Mouse (Mus musculus) testis, postnatal 10 days (tissue): ENCODE data around the gene Abi1.
A peak's percentile ranks its signal among the peaks of the same experiment; 100 is the strongest.
"Not testable (repeated sequence)": the region's sequence is repeated elsewhere in the genome, so short reads cannot be mapped to it uniquely, and the experiment has no call there.

Experiments
- DNase-seq: peaks from one replicate; pipeline ENCODE4 v3.0.0; 2021; ENCODE audit warnings: low spot score

The Abi1 gene

GRCm38 (mm10) chr2:23040001-23040646, at the start of gene Abi1:
Gene Abi1 (minus strand): TSS chr2:23040241.
- DNase-seq: peak; percentile 88

DNA sequence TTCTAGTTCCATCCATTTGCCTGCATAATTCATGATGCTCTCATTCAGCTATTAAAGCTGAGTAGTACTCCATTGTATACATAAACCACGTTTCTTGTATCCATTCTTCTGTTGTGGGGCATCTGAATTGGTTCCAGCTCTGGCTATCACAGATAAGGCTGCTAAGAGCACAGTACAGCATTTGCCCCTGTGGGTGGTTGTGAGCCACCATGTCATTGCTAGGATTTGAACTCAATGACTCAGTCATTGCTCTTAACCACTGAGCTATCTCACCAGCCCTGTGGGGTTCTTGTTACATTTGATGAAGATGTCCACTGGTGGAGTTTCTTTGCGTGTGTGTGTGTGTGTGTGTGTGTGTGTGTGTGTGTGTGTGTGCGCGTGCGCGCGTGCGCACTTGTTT, 44.5 kb upstream of the Abi1 start:
- DNase-seq: no peak

- DNase-seq: no peak
Measured at GRCm38 (mm10) chr2:23078588-23078987, 38.5 kb upstream of the Abi1 start.

DNA sequence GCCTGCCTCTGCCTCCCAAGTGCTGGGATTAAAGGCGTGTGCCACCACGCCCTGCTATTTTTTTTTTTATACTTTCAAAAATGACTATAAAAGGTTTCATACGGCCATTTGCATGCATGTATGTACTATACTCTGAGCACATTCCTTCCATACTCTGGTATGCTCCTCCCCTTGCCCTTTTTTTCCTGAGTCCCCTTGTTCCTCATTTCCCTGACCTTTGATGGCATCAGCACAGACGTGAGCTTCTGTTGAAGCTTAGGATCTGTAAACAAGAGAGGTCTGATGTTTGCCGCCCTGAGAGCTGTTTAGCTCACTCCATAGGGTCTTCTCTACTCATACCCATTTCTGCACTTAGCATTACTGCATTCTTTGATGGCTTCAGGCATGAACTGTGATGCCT, 37.7 kb upstream of the Abi1 start:
- DNase-seq: no peak

GRCm38 (mm10) chr2:23076783-23077182, 36.7 kb upstream of the Abi1 start:
- DNase-seq: no peak

- no peak for DNase-seq
Measured at GRCm38 (mm10) chr2:23075846-23076245, 35.8 kb upstream of the Abi1 start.

GRCm38 (mm10) chr2:23071406-23071805, 31.4 kb upstream of the Abi1 start:
- no peak for DNase-seq

DNA sequence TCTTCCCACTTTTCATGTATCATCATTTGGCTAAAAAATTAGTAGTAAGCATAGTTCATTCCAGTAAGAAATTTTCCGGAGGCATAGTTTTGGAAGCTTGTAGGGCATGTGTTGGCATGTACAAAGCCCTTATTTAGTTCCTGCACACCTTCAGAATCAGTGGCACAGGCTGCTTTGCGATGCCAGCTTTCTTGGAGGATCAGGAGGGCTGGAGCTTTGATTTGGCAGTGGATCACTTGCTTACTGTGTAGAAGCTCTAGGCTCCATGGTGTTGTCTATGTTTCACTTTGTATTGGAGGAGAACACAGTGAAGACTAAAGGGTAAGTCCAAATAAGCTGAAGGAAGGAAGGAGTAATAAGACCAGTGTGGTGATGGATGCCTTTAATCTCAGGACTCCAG, 30.4 kb upstream of the Abi1 start:
- no peak for DNase-seq

DNA sequence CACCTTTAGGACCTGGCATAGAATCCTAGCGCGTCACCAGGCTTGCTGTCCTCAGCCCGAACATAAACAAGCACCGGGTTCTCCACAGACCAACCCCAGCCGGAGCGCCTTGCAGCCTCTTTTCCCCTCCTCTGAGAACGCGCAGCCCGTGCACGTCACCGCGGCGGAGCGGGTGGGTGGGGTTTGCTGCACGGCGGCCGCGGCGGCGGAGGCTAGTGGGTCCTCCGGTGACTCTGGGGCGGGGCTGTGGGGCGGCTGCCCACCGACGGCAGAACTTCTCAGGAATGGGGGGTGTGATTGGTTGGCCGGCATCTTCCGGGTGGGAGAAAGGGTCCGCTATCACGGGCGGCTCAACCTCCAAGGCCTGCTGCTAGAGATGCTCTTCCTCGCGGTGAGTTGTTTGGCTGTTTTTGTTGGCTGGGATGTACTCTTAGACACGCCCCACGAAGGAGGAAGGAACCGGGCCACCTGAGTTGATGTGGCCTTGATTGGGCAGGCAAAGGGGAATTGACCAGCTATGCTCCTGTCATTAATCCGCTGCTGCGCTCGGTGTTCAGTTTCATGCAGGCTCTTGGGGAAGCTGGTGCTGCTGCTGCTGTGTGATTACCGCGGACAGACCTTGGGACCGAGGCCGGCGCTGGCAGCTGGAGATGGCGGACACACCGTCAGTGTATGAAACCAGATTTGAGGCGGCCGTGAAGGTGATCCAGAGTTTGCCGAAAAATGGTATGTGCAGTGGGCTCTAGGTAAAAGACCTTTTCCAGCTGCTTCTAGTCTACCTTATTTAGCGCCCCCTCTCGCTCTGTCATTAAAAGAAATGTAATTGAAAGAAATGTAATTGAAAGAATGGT, 29.1 kb upstream of the Abi1 start:
- DNase-seq: peak; percentile 95

DNA sequence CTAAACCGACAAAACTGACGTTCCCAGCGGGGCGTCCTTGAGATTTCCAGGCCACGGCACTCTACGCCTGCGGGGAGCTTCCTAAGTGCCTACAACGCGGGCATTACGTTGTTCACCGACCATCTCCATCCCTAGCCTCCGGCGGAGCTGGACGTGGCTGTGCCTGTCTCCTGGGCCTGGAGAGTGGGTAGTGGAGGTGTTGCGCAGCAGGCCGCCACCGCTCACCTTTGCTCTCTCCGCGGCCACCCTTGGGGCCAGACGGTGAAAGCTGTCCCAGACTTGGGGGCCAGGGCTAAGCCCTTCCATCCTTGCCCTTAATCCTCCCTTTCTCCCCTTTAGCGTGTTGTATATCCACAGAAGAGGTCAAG, 28.3 kb upstream of the Abi1 start:
- DNase-seq: no peak

- DNase-seq: peak; percentile 91
Measured at GRCm38 (mm10) chr2:23067552-23068369, 27.7 kb upstream of the Abi1 start, which contains the start of gene Acbd5. Gene Acbd5 (plus strand): TSS chr2:23068167.

GRCm38 (mm10) chr2:23052523-23052922, 12.5 kb upstream of the Abi1 start:
- DNase-seq: no peak

DNA sequence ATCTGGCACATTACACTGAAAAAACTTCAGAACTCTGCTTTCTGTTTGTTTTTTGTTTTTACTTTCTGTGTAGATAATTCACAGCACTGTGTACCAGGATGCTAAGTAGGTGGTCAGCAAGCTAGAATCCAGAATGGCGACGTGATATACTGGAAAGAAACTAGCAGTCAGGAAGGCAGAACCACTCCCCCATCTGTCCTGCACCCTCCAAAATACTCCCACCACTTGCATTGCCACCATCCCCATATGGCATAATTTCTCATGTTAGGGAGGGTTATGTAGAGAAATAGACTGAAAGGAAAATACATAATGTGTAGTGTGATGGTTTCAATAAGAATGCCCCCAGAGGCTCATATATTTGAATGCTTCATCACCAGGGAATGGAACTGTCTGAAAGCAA, 11.8 kb upstream of the Abi1 start:
- no peak for DNase-seq

- DNase-seq: no peak
Measured at GRCm38 (mm10) chr2:23048006-23048405, 8.0 kb upstream of the Abi1 start.

DNA sequence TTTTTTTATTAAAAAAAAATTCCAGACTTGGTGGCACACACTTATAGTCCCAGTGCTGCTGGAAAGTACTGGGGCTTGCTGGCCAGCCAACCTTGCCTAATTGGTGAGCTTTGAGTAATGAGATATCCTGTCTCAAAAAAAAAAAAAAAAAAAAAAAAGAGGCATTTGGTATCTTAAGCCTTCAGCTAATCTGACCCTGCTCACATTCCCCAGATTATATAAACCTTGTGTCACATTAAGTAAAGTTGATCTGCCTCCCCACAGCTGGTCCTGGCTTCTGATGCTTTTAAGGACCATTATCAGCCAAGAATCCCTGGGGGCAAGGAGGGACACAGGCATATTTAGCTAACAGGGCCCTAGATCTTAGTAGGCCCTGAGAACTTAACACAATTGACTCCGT, 5.7 kb upstream of the Abi1 start:
- DNase-seq: no peak

DNA sequence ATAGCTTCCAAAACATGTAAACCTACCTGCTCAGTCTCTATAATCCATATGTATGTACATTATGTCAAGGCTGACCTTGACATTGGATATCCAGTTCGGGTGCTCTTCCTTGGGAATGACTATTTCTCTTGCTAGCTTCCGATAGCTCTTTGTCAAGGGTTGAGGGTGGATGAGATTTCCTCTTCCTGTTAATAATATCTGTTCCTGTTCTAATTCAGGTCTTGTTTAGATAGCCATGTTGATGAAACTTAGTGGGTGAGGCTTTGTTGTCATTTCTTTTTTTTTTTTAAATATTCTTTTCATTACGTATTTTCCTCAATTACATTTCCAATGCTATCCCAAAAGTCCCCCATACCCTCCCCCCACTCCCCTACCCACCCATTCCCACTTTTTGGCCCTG, 2.1 kb upstream of the Abi1 start:
- DNase-seq: no peak

DNA sequence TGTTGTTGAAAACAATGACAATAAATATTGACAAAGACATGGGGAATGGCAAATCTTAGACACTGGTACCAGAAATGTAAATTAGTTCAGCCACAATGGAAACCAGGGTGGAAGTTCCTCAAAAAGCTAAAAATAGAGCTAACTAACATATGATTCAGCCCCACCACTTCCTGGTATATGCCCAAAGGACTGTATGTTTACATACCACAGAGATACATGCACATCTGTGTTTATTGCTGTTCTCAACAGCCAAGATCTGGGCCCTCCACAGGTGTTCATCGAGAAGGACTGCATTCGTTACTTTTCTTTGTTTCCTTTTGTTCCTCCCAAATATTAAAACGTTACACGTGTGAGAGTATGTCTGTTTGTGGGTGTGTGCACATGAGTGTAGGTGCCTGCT, 1.4 kb upstream of the Abi1 start:
- no peak for DNase-seq

- not testable (repeated sequence) for DNase-seq
Measured at GRCm38 (mm10) chr2:23040690-23041089, 649 bp upstream of the Abi1 start.

- no peak for DNase-seq
Measured at GRCm38 (mm10) chr2:23039082-23040000, 700 bp downstream of the Abi1 start.

- no peak for DNase-seq
Measured at GRCm38 (mm10) chr2:23035467-23035866, 4.6 kb downstream of the Abi1 start.

DNA sequence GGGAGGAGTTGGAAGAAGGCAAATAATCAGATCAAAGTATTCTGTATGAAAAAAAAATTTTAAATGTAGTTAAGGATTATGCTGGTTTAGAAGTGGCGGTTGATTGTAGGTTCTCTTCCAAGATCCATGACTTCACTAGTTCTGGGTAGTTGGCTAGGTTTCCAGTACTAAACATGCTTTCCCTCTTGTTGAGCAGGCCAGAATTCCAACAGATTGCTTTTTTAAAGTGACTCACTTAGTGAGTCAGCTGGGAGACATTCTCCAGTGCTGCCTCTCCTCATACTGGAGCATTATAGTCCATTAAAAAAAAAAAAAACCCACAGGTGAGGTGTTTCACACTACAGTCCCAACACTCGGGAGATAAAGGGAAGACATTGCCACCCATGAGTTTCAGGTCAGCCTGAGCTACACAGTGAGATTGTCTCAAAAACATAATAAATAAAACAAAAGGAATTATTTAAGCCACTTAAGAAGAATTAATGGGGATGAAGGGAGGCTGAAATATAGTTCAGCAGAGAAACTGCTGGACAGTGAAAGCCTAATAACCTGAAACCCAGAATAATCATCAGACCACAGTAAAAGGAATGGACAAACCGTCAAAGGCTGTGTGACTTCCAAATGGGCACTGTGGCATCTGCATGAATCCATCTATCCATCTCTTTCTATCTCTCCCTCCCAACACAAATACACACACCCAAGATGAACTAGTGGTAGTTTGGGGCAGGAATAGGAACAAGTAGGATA, 5.2 kb downstream of the Abi1 start:
- no peak for DNase-seq
